Mouse (Mus musculus) layer of hippocampus, adult 2 months (tissue): ENCODE measurements at regions not wholly inside any gene's neighbourhood (a gene's known extent, or its start where the extent isn't known, plus 50 kb on each side); places are given as distances from the start of the nearest gene placed in this dataset.

ENCODE experiments used
- DNase-seq, 2 experiments: peaks; one replicate each; pipeline ENCODE4 v3.0.0; 2022; ENCODE audit warnings: low spot score in 2 of 2
- H3K27ac ChIP-seq: fragments of 200-600 bp; 2 replicates; pipeline ENCODE4 v1.8.1; 2022
- H3K4me3 ChIP-seq: fragments of 200-600 bp; 2 replicates; pipeline ENCODE4 v1.8.1; 2022; ENCODE audit warnings: mild to moderate bottlenecking
- CTCF ChIP-seq: fragments of 200-600 bp; conservative IDR thresholded peaks from 2 replicates; pipeline ENCODE4 v1.8.1; 2022; ENCODE audit warnings: antibody characterized with exemption, mild to moderate bottlenecking, moderate library complexity

- H3K4me3 ChIP-seq, result no peak overlapping the region
- TF ChIP-seq CTCF, result no peak
- no peak for DNase-seq
- no peak overlapping the region for H3K27ac ChIP-seq
Observed at GRCm38 (mm10) chr17:94165305-94165860, 584.4 kb downstream of the Mettl4 start.

GRCm38 (mm10) chr17:94144298-94144697 lies 605.5 kb downstream of the Mettl4 start:
- H3K27ac ChIP-seq, result no peak overlapping the region
- TF ChIP-seq CTCF, result no peak
- DNase-seq, result no peak
- H3K4me3 ChIP-seq, result no peak overlapping the region

GRCm38 (mm10) chr17:94133201-94133600 lies 616.6 kb downstream of the Mettl4 start:
- Histone ChIP-seq H3K4me3 (no peak overlapping the region), H3K27ac (no peak overlapping the region)
- TF ChIP-seq CTCF, result no peak
- no peak for DNase-seq

- TF ChIP-seq CTCF, result no peak
- no peak for DNase-seq
- Histone ChIP-seq H3K4me3 (no peak overlapping the region), H3K27ac (no peak overlapping the region)
Observed at GRCm38 (mm10) chr17:94093984-94094660, 655.7 kb downstream of the Mettl4 start.

- TF ChIP-seq CTCF, result no peak
- Histone ChIP-seq H3K4me3 (no peak overlapping the region), H3K27ac (no peak overlapping the region)
- DNase-seq, result peak; percentile 58 to 83
Observed at GRCm38 (mm10) chr17:94054436-94055060, 695.3 kb downstream of the Mettl4 start.

- TF ChIP-seq CTCF, result no peak
- Histone ChIP-seq H3K27ac (no peak overlapping the region), H3K4me3 (no peak overlapping the region)
- DNase-seq, result no peak
Observed at GRCm38 (mm10) chr17:94048475-94048874, 701.3 kb downstream of the Mettl4 start.

- Histone ChIP-seq H3K27ac (no peak overlapping the region), H3K4me3 (no peak overlapping the region)
- TF ChIP-seq CTCF, result no peak
- no peak for DNase-seq
Observed at GRCm38 (mm10) chr17:94038221-94038620, 711.6 kb downstream of the Mettl4 start.

- no peak overlapping the region for H3K27ac ChIP-seq
- no peak for TF ChIP-seq CTCF
- no peak for DNase-seq
Observed at GRCm38 (mm10) chr17:94012386-94012785, 737.4 kb downstream of the Mettl4 start.

GRCm38 (mm10) chr17:94002095-94002494 lies 747.7 kb downstream of the Mettl4 start:
- DNase-seq, result no peak
- no peak overlapping the region for H3K4me3 ChIP-seq
- no peak overlapping the region for H3K27ac ChIP-seq
- TF ChIP-seq CTCF, result no peak

More at GRCm38 (mm10) chr17:94012386-94012785, 737.4 kb downstream of the Mettl4 start:
- no peak overlapping the region for H3K4me3 ChIP-seq

GRCm38 (mm10) chr17:94001515-94001914 lies 748.3 kb downstream of the Mettl4 start:
- Histone ChIP-seq H3K27ac (no peak overlapping the region), H3K4me3 (no peak overlapping the region)
- no peak for TF ChIP-seq CTCF
- no peak for DNase-seq

GRCm38 (mm10) chr17:93986932-93987331 lies 762.9 kb downstream of the Mettl4 start:
- Histone ChIP-seq H3K4me3 (no peak overlapping the region), H3K27ac (no peak overlapping the region)
- DNase-seq, result no peak
- TF ChIP-seq CTCF, result no peak
